Mouse (Mus musculus) ES-Bruce4 (cell line): ENCODE data around the gene Robo4. TPM values are rescaled to one million over a fixed set of nuclear protein-coding genes. Genes with fewer than 3 reads are reported as not detected.

Source experiments
- H3K27ac ChIP-seq: 2 replicates; pipeline ENCODE4 v1.5.1; 2012; ENCODE audit warnings: low read length, inconsistent platforms; ENCODE audit not compliant: insufficient read depth
- H3K27me3 ChIP-seq: 2 replicates; pipeline ENCODE4 v1.6.1; 2012; ENCODE audit warnings: mild to moderate bottlenecking, low read length, inconsistent platforms; ENCODE audit not compliant: control insufficient read depth, poor library complexity, insufficient read depth, severe bottlenecking
- H3K36me3 ChIP-seq: 2 replicates; pipeline ENCODE4 v1.6.1; 2012; ENCODE audit warnings: inconsistent platforms, mild to moderate bottlenecking, low read length, moderate library complexity; ENCODE audit not compliant: control insufficient read depth, poor library complexity, insufficient read depth, severe bottlenecking
- H3K4me1 ChIP-seq: one replicate; pipeline ENCODE4 v1.8.1; 2011; ENCODE audit warnings: low read length; ENCODE audit not compliant: control insufficient read depth, insufficient read depth
- H3K4me3 ChIP-seq: 2 replicates; pipeline ENCODE4 v1.5.1; 2011; ENCODE audit warnings: low read depth, mild to moderate bottlenecking, low read length
- H3K9ac ChIP-seq: 2 replicates; pipeline ENCODE4 v1.6.1; 2012; ENCODE audit warnings: low read depth, mild to moderate bottlenecking, inconsistent platforms; ENCODE audit not compliant: poor library complexity, severe bottlenecking
- H3K9me3 ChIP-seq: replicated peaks from 2 replicates; pipeline ENCODE4 v1.6.1; 2012; ENCODE audit warnings: mild to moderate bottlenecking, low read length, inconsistent platforms; ENCODE audit not compliant: control insufficient read depth, poor library complexity, insufficient read depth, severe bottlenecking
- CTCF ChIP-seq: IDR thresholded peaks from one replicate; pipeline ENCODE4 v1.8.1; 2011; ENCODE audit warnings: low read depth, low read length
- EP300 ChIP-seq: IDR thresholded peaks from 2 replicates; pipeline ENCODE4 v1.6.1; 2011; ENCODE audit warnings: low read depth, low read length; ENCODE audit not compliant: insufficient read depth
- POLR2A ChIP-seq: IDR thresholded peaks from one replicate; pipeline ENCODE4 v1.8.1; 2011; ENCODE audit warnings: low read length; ENCODE audit not compliant: insufficient read depth
- polyA plus RNA-seq: library from polyadenylated mRNA; stranded (reverse); fragments of >200 nt; gene quantifications from 2 replicates; pipeline ENCODE4 v1.2.4, GENCODE M21; 2011; ENCODE audit warnings: low read depth; ENCODE audit not compliant: missing spikeins, insufficient read depth, insufficient read length

Robo4 gene
- polyA plus RNA-seq, 1 experiment, result 0.64 TPM

GRCm38 (mm10) chr9:37407850-37408502 lies 6.3 kb downstream of the Robo4 start:
- no peaks in the 10 kb centered on the region for H3K4me1 ChIP-seq
- H3K9me3 ChIP-seq, result no peaks in the 10 kb centered on the region
- no peaks in the 10 kb centered on the region for H3K36me3 ChIP-seq
- no peak overlapping the region for H3K9ac ChIP-seq
- TF ChIP-seq CTCF (peak; percentile 59), POLR2A (no peak)
- no peak overlapping the region for H3K27ac ChIP-seq
- H3K27me3 ChIP-seq, result no peaks in the 10 kb centered on the region
- 0 out of 2 replicates have a peak overlapping the region, but pooled peaks have one; percentile 13 for H3K4me3 ChIP-seq

GRCm38 (mm10) chr9:37409698-37410445 lies 8.2 kb downstream of the Robo4 start:
- H3K9me3 ChIP-seq, result no peaks in the 10 kb centered on the region

GRCm38 (mm10) chr9:37412989-37413388 lies 11.3 kb downstream of the Robo4 start:
- Histone ChIP-seq H3K27me3 (no peaks in the 10 kb centered on the region), H3K4me1 (no peaks in the 10 kb centered on the region), H3K27ac (no peak overlapping the region), H3K9ac (no peak overlapping the region), H3K36me3 (no peaks in the 10 kb centered on the region), H3K9me3 (no peaks in the 10 kb centered on the region), H3K4me3 (no peak overlapping the region)
- no peak for TF ChIP-seq POLR2A
- TF ChIP-seq CTCF, result no peak
- TF ChIP-seq EP300, result no peak

More at GRCm38 (mm10) chr9:37409698-37410445, 8.2 kb downstream of the Robo4 start:
- Histone ChIP-seq H3K9ac (no peak overlapping the region), H3K27ac (no peak overlapping the region), H3K4me3 (no peak overlapping the region), H3K36me3 (no peaks in the 10 kb centered on the region), H3K27me3 (no peaks in the 10 kb centered on the region), H3K4me1 (no peaks in the 10 kb centered on the region)
- TF ChIP-seq POLR2A (no peak), EP300 (no peak), CTCF (no peak)

GRCm38 (mm10) chr9:37414666-37415065 lies 13.0 kb downstream of the Robo4 start:
- no peak overlapping the region for H3K27ac ChIP-seq
- no peaks in the 10 kb centered on the region for H3K36me3 ChIP-seq
- no peak overlapping the region for H3K9ac ChIP-seq
- no peaks in the 10 kb centered on the region for H3K27me3 ChIP-seq
- H3K4me1 ChIP-seq, result no peaks in the 10 kb centered on the region
- no peak for TF ChIP-seq CTCF
- TF ChIP-seq POLR2A, result no peak
- H3K4me3 ChIP-seq, result no peak overlapping the region
- H3K9me3 ChIP-seq, result no peaks in the 10 kb centered on the region

GRCm38 (mm10) chr9:37418791-37419190 lies 17.1 kb downstream of the Robo4 start:
- Histone ChIP-seq H3K27me3 (no peaks in the 10 kb centered on the region), H3K36me3 (no peaks in the 10 kb centered on the region), H3K4me3 (no peak overlapping the region), H3K4me1 (no peaks in the 10 kb centered on the region), H3K27ac (no peak overlapping the region), H3K9me3 (no peaks in the 10 kb centered on the region), H3K9ac (no peak overlapping the region)
- TF ChIP-seq EP300 (no peak), CTCF (no peak), POLR2A (no peak)

- H3K4me3 ChIP-seq, result 0 out of 2 replicates have a peak overlapping the region, but pooled peaks have one; percentile 5
- no peaks in the 10 kb centered on the region for H3K4me1 ChIP-seq
- H3K27ac ChIP-seq, result no peak overlapping the region
- H3K9me3 ChIP-seq, result no peaks in the 10 kb centered on the region
- H3K27me3 ChIP-seq, result no peaks in the 10 kb centered on the region
- no peak for TF ChIP-seq POLR2A
- TF ChIP-seq CTCF, result peak; percentile 56
- TF ChIP-seq EP300, result 0 out of 2 replicates have a peak, but pooled peaks have one; percentile 21
- 0 out of 2 replicates have a peak overlapping the region, but pooled peaks have one; percentile 6 for H3K9ac ChIP-seq
- H3K36me3 ChIP-seq, result no peaks in the 10 kb centered on the region
These were observed 19.0 kb downstream of the Robo4 start for GRCm38 (mm10) chr9:37420676-37421075.
